8 mouse cellular contexts compared by ENCODE assay signal in the genomic region with DNA sequence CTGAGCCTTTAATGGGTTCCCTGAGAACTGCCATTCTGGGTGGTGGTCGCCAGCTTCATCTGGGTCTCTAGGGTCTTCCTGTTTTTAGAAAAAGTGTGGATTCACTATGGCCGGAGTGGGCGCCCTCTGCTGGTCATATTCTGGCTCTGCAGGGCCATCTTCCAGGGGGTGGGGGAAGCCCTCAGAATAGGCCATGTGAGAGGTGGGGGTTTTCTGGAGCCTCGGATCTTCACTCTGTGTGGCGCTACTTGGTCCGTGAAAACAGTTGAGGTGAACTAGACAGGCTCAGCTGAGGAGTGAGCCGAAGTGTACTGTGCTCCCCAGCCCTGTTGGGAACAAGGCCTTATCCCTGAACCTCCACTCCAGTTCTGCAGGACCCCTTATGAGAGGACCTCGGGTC. TPM values are rescaled to one million over a fixed set of nuclear protein-coding genes. Genes with fewer than 3 reads are reported as not detected.
DNase-seq lines count a peak whose midpoint lies in the region; ATAC-seq and TF ChIP-seq lines count a peak whose summit lies in the region.

No protein-coding gene starts in this region.

- no peaks in the 10 kb centered on the region for H3K36me3 ChIP-seq in testis, adult 2 months (ENCODE audit: control insufficient read depth, insufficient read depth, low read length)
- H3K36me3 ChIP-seq in forebrain, embryonic 16.5 days (ENCODE audit: control insufficient read depth, insufficient read depth), result no peaks in the 10 kb centered on the region
- H3K36me3 ChIP-seq in midbrain, embryonic 12.5 days, result no peaks in the 10 kb centered on the region

- no peak overlapping the region for H3K27ac ChIP-seq in testis, adult 2 months (ENCODE audit: control insufficient read depth, insufficient read depth, low read depth, low read length)
- H3K27ac ChIP-seq in forebrain, embryonic 16.5 days (ENCODE audit: low read length), result no peak overlapping the region
- no peak overlapping the region for H3K27ac ChIP-seq in midbrain, embryonic 12.5 days (replicated peaks)

- 0 out of 2 replicates have a peak, but pooled peaks have one; percentile 22 for ATAC-seq in forebrain, embryonic 16.5 days
- no peak for ATAC-seq in midbrain, embryonic 12.5 days (ENCODE audit: low FRiP score, low read depth)

- H3K9ac ChIP-seq in forebrain, embryonic 16.5 days (replicated peaks; ENCODE audit: low read depth, low read length), result no peak overlapping the region
- H3K9ac ChIP-seq in midbrain, embryonic 12.5 days (replicated peaks), result no peak overlapping the region

- 2% methylated on average over 8 of the region's 8 CpGs for WGBS in forebrain, embryonic 16.5 days
- WGBS in midbrain, embryonic 12.5 days, result 3% methylated on average over 8 of the region's 8 CpGs

- peak overlapping the region; percentile 33 for H3K4me3 ChIP-seq in testis, adult 2 months (ENCODE audit: control insufficient read depth, low read depth, low read length)
- no peak overlapping the region for H3K4me3 ChIP-seq in forebrain, embryonic 16.5 days (replicated peaks; ENCODE audit: low read length)
- no peak overlapping the region for H3K4me3 ChIP-seq in midbrain, embryonic 12.5 days

- no peaks in the 10 kb centered on the region for H3K9me3 ChIP-seq in forebrain, embryonic 16.5 days (ENCODE audit: control insufficient read depth, low read length)
- no peaks in the 10 kb centered on the region for H3K9me3 ChIP-seq in midbrain, embryonic 12.5 days

- no peak for TF ChIP-seq POLR2A in testis, adult 2 months (IDR thresholded peaks at IDR 0.05; ENCODE audit: control insufficient read depth, low read depth, low read length)

- H3K4me2 ChIP-seq in forebrain, embryonic 16.5 days (ENCODE audit: low read length), result 0 out of 2 replicates have a peak overlapping the region, but pooled peaks have one; percentile 30
- H3K4me2 ChIP-seq in midbrain, embryonic 12.5 days (replicated peaks), result peak overlapping the region; percentile 25; the same call in 1 of the 2 replicates

- H3K4me1 ChIP-seq in testis, adult 2 months (ENCODE audit: control insufficient read depth, insufficient read depth, low read length), result peaks cover 24% of the 10 kb centered on the region
- H3K4me1 ChIP-seq in forebrain, embryonic 16.5 days (replicated peaks; ENCODE audit: control insufficient read depth, insufficient read depth, low read length), result peaks cover 30% of the 10 kb centered on the region
- peaks cover 49% of the 10 kb centered on the region for H3K4me1 ChIP-seq in midbrain, embryonic 12.5 days

- TF ChIP-seq CTCF in testis, adult 2 months (IDR thresholded peaks at IDR 0.05; ENCODE audit: control insufficient read depth, insufficient read depth, insufficient replicate concordance, low read depth, low read length), result peak; percentile 80

- no peaks in the 10 kb centered on the region; the same call in 1 of the 2 replicates for H3K27me3 ChIP-seq in testis, adult 2 months (ENCODE audit: control insufficient read depth, insufficient read depth, low read length)
- no peaks in the 10 kb centered on the region for H3K27me3 ChIP-seq in forebrain, embryonic 16.5 days (replicated peaks; ENCODE audit: control insufficient read depth, insufficient read depth, low read length)
- peaks cover 53% of the 10 kb centered on the region for H3K27me3 ChIP-seq in midbrain, embryonic 12.5 days

- no peak for DNase-seq in testis, postnatal 14 days (ENCODE audit: low spot score)
- DNase-seq in cerebellum, adult 18-20 months, result peak; percentile 53 to 68
- peak; percentile 68 to 75 for DNase-seq in kidney, postnatal 4 days
- peak; percentile 62 for DNase-seq in thymus, postnatal 0 days (ENCODE audit: low spot score)
- DNase-seq in layer of hippocampus, adult 9-10 months (ENCODE audit: low spot score), result no peak

RNA-seq across cellular contexts. Expression of gene Fndc5, which starts 6.7 kb away (rescaled TPM):
- polyA plus RNA-seq in testis, adult 2 months (2012; rRNA removed), result 9.1 and 11.0 TPM in 2 replicates
- polyA plus RNA-seq in forebrain, embryonic 16.5 days (2015; fragmentation: Nextera tagmentation; extraction: Ambion mirVana), result 2.5 and 2.8 TPM in 2 replicates
- 1.3 and 1.8 TPM in 2 replicates for polyA plus RNA-seq in midbrain, embryonic 12.5 days (2016; fragmentation: Nextera tagmentation; extraction: Ambion mirVana)
- 0.47 and 0.60 TPM in 2 replicates for polyA plus RNA-seq in thymus, postnatal 0 days (2015; fragmentation: Nextera tagmentation; extraction: Ambion mirVana)

RNA-seq across cellular contexts. Expression of gene Hpca, which starts 8.3 kb away (rescaled TPM):
- polyA plus RNA-seq in testis, adult 2 months (2012; rRNA removed), result 9.3 and 10.2 TPM in 2 replicates
- 57.9 and 63.4 TPM in 2 replicates for polyA plus RNA-seq in forebrain, embryonic 16.5 days (2015; fragmentation: Nextera tagmentation; extraction: Ambion mirVana)
- 3.6 and 4.0 TPM in 2 replicates for polyA plus RNA-seq in midbrain, embryonic 12.5 days (2016; fragmentation: Nextera tagmentation; extraction: Ambion mirVana)
- polyA plus RNA-seq in thymus, postnatal 0 days (2015; fragmentation: Nextera tagmentation; extraction: Ambion mirVana), result 0.29 and 0.31 TPM in 2 replicates

RNA-seq across cellular contexts. Expression of gene Tmem54, which starts 24.8 kb away (rescaled TPM):
- 0.42 and 2.4 TPM in 2 replicates for polyA plus RNA-seq in testis, adult 2 months (2012; rRNA removed)
- polyA plus RNA-seq in forebrain, embryonic 16.5 days (2015; fragmentation: Nextera tagmentation; extraction: Ambion mirVana), result not detected in 2 replicates
- 0.51 and 0.63 TPM in 2 replicates for polyA plus RNA-seq in midbrain, embryonic 12.5 days (2016; fragmentation: Nextera tagmentation; extraction: Ambion mirVana)
- 2.0 and 2.2 TPM in 2 replicates for polyA plus RNA-seq in thymus, postnatal 0 days (2015; fragmentation: Nextera tagmentation; extraction: Ambion mirVana)

RNA-seq across cellular contexts. Expression of gene S100pbp, which starts 59.4 kb away (rescaled TPM):
- polyA plus RNA-seq in testis, adult 2 months (2012; rRNA removed), result 26.8 and 34.6 TPM in 2 replicates
- 16.9 and 17.2 TPM in 2 replicates for polyA plus RNA-seq in forebrain, embryonic 16.5 days (2015; fragmentation: Nextera tagmentation; extraction: Ambion mirVana)
- 28.4 and 31.3 TPM in 2 replicates for polyA plus RNA-seq in midbrain, embryonic 12.5 days (2016; fragmentation: Nextera tagmentation; extraction: Ambion mirVana)
- polyA plus RNA-seq in thymus, postnatal 0 days (2015; fragmentation: Nextera tagmentation; extraction: Ambion mirVana), result 17.0 TPM in 2 replicates

RNA-seq across cellular contexts. Expression of gene Yars, which starts 59.4 kb away (rescaled TPM):
- 9.5 and 11.9 TPM in 2 replicates for polyA plus RNA-seq in testis, adult 2 months (2012; rRNA removed)
- polyA plus RNA-seq in forebrain, embryonic 16.5 days (2015; fragmentation: Nextera tagmentation; extraction: Ambion mirVana), result 116 and 122 TPM in 2 replicates
- polyA plus RNA-seq in midbrain, embryonic 12.5 days (2016; fragmentation: Nextera tagmentation; extraction: Ambion mirVana), result 104 and 108 TPM in 2 replicates
- 49.7 and 50.6 TPM in 2 replicates for polyA plus RNA-seq in thymus, postnatal 0 days (2015; fragmentation: Nextera tagmentation; extraction: Ambion mirVana)

Comparison
In these comparisons a context has a peak if more than half of its experiments do, and no peak if none do; other contexts are left out.
1. DNase-seq: peak in cerebellum, adult 18-20 months (2 of 2), kidney, postnatal 4 days (2 of 2) and thymus, postnatal 0 days (single experiment); none in testis, postnatal 14 days (single experiment) and layer of hippocampus, adult 9-10 months (single experiment).